Mouse (Mus musculus): Measurements from ENCODE around the gene Ints5. TPM values are rescaled to one million over a fixed set of nuclear protein-coding genes. Genes with fewer than 3 reads are reported as not detected.

The Ints5 gene
- total RNA-seq, 2 experiments from 2014 or later = 26.1 to 27.0 TPM

DNA sequence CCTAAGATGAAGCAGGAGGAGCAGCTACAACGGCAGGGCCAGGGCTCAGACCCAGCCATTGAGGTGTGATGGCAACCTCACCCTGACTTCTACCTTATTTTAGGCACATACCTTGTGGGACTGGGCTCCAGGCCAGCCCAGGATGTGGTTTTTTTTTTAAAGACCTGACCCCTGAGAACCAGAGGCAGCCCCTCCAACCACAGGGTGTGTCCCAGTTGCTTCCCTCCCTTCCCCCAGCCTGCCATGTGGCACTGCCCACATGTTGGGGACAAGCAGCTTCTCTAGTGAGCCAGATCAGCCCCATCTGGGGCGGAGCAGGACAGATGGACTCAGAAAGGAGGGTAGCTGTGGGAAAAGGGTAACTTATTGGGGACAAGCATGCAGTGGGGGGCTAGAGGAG, 34.0 kb downstream of the Ints5 start:
- no peak for DNase-seq (ENCODE audit: extremely low spot score in 1 of 2, low spot score in 1 of 2)

DNA sequence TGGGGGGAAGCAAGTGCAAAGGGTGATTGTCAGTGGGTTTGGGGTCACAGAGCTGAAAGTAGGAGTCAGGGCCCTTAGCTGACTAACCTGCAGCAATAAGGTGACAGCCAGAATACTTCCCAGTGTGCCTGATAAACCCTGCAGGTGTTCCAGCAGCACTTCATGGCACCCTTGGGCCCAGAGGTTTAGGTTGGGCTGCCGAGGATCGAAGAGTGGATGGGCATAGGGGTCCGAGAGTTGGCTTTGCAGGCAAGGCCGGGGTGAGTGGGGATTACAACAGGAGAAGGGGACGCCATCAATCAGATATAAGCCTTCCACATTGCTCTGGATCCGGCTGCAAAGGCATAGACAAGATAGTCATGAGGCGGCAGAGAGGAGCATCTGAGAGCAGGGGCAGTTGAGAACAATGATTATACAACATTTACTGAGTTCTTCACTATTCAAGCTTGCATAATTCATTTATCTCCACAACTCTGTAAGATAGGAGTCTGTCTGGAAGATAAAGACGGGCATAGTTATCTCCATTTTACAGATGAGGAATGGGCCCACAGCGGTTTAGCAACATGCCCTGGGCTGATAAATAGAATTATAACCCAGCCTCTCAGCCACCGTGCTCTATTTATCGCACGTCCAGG, 35.2 kb downstream of the Ints5 start:
- DNase-seq (ENCODE audit: extremely low spot score in 1 of 2, low spot score in 1 of 2) = no peak

DNA sequence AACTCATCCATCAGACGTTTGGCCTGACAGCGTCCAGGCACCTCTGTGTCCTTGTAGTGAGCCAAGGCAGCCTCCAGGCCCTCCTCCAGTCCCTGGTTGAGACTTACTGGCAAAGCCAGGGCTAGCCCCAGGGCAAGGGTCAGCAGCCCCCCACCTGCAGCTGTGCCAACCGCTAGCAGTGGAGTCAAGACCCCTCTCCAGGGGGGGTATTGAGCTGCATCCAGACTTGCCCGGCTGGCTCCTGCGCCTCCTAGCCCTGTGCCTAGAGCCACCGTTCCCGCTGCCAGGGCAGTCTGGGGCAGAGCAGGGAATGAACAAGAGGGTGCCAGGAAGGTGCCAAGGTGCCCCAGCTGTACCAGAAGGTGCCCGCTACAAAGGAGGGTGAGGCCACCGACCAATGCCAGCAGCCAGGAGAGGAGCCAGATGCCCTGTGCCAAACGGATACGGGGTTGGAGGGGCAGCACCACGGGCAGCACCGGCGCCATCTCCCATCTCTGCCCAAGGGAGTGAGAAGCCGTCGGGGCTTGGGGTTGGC, 36.0 kb downstream of the Ints5 start:
- DNase-seq (ENCODE audit: extremely low spot score in 1 of 2, low spot score in 1 of 2) = no peak

DNA sequence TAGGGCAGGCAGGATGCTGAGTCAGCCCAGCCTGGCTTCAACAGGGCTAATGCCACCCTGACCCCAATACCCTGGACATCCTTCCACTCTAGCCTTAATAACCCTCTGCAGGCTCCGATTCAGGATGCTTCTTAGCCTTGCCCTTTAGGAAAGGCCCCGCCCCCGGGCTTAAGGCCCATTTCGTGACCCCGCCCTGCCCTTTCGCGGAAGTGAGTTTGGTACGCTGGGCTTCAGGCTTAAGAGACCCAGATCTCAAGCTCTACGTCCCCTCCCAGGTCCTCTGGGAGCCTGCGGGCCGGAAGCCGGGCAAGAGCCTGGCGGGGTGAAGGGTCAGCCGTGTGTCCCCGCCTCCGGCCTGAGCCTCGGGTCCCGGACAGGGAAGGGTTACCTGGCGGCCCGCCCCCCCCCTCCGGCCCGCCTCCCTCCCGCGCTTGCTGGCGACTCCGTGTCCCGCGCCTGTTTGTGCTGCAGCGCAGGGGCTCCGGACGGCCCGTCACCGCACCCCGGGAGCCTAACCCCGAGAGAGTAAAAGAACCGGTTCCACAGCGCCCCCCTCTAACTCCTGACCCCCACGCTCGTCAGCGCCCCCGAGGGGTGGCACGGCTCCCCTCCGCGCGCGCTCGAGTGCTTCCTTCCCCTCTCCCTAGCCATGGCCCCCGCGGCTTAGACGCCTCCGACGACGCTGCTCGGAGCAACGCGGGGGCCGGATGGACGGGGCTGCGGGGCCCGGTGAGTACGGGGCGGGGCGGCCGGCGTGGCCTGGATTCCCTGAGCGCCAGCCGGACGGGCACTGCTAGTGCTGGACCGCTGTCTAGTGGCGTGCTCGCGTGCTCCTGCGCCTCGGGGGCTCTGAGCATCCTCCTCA, 36.7 kb downstream of the Ints5 start, which contains the start of the genes Rom1 and Eml3:
Gene Rom1, minus strand, starts transcription at position 133 of the 865 bp plus-strand sequence.
Gene Eml3, plus strand, starts transcription at position 329 of the 865 bp plus-strand sequence.
- peak in 1 of 2 experiments; percentile 42 for DNase-seq (ENCODE audit: extremely low spot score in 1 of 2, low spot score in 1 of 2)

DNA sequence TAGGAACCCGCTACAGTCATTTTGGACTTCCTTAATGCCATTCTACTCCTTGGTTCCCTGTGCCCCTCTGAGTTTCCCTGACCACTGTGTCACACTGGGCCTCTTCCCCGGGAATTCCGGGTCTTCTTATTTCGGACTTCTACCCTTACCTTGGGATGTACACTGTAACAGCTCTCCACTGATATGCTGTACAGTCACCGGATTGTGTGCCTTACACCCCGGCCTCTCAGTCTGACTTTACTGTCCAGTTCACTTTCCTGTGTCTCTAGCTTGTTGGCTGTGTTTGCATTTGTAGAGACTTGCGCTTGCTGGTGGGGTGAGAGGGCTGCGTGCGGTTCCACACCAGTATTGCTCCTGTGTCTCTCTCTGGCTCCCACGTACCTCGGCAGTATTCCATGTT, 37.3 kb downstream of the Ints5 start:
- DNase-seq (ENCODE audit: extremely low spot score in 1 of 2, low spot score in 1 of 2) = no peak

DNA sequence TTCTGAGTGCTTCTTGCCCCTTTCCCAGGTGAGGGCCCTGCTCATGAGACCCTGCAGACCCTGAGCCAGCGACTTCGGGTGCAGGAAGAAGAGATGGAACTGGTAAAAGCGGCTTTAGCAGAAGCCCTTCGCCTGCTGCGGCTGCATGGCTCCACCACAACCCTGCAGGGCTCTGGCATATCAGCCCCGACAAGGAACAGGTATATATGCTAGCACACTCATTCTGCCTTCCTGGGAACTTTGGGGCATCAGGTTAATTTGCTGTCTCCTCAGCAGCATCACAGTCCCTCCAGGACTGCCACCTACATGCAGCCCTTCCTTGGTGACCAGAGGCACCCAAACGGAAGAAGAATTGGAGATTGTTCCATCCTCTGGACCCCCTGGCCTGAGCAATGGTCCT, 38.0 kb downstream of the Ints5 start:
- DNase-seq (ENCODE audit: extremely low spot score in 1 of 2, low spot score in 1 of 2) = no peak

DNA sequence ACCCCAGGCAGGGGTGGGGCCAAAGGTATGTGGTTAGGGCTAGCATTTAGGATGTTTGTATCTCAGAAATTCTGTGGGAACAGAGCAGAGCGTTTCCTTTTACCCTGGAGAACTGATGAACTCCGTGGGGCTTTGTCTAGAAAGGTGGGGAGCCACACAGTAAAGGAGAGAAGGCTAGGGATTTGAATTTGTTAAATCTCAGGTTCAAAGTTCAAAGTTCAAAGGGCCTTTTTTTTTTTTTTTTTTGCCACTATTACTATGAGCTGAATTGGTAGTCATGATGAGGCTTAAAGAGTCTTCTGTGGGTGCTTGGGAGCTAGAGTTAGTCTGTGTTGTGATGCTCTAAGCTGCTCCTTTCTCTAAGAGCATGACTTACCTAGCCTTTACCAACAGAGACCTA, 43.9 kb downstream of the Ints5 start:
- DNase-seq (ENCODE audit: extremely low spot score in 1 of 2, low spot score in 1 of 2) = no peak

DNA sequence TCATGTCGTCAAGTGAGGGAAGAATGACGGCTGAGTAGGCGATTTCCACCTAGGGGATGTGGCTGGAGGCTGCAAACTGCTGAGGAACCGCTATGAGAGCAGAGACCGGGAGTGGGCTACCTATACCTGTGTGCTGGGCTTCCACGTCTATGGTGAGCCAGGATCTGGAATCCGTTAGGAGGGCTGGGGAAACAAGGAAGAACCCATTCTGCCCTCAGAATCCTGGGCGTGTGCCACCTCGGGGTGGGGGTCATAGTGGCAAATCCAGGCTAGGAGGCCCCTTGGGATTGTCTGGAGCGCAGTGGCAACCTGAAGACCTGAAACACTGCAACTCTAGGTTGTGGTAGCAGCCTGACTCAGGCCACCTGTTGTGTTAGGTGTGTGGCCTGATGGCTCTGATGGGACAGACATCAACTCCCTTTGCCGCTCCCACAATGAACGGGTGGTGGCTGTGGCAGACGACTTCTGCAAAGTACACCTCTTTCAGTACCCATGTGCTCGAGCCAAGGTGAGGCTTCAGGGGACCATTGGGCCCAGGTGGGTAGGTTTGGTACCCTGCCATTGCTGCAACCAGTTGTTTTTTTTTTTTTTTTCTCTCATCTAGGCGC, 47.8 kb downstream of the Ints5 start:
- no peak for DNase-seq (ENCODE audit: extremely low spot score in 1 of 2, low spot score in 1 of 2)

DNA sequence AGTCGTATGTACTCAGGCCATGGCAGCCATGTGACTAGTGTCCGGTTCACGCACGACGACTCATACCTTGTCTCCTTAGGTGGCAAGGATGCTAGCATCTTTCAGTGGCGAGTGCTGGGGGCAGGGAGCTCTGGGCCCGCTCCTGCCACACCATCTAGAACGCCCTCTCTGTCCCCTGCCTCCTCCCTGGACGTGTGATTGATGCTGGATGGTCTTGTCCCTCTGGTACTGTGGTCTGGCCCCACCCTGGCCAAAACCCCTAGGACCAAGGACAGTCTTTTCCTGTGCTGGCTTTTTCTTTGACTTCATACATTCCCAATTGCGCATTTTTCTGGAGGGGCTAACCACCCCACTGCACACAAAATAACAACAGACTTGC, 48.3 kb downstream of the Ints5 start:
- DNase-seq (ENCODE audit: extremely low spot score in 1 of 2, low spot score in 1 of 2) = no peak

DNA sequence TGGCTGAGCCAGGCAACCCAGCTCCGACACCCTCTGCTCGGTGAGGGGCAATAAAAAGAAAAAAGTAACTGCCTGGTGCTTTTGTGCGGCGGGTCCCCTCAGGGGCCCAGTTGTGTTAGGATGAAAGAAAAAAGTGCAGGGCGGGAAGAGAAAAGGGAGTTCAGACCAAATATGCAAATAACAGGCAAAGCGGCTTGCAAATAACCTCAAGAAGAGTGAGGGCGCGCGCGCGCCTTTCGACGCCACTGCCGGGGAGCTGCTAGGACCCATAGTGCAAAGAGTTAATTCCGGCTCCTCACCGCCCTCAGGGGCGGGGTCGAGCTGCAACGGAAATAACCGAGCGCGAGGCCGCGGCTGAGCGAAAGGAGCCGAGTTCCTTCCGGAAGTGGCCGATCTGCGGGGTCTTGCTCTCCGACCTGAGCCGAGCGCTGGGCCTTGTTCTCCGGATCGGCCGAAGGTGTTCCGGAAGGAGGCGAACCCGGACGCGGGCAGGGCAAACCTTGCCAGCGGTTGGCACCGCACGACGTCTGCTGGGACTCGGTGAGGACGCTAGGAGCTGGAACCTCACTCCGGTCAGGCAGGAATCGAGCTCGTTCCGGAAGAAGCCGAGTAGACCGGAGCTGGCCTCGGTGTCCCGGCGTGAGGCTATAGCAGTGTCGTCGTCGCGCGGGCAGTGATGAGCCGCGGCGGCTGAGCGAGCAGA, 48.9 kb downstream of the Ints5 start, which contains the start of gene Mta2:
Gene Mta2, plus strand, starts transcription at position 361 of the 703 bp plus-strand sequence.
- peak; percentile 93 to 94 for DNase-seq (ENCODE audit: extremely low spot score in 1 of 2, low spot score in 1 of 2)

DNA sequence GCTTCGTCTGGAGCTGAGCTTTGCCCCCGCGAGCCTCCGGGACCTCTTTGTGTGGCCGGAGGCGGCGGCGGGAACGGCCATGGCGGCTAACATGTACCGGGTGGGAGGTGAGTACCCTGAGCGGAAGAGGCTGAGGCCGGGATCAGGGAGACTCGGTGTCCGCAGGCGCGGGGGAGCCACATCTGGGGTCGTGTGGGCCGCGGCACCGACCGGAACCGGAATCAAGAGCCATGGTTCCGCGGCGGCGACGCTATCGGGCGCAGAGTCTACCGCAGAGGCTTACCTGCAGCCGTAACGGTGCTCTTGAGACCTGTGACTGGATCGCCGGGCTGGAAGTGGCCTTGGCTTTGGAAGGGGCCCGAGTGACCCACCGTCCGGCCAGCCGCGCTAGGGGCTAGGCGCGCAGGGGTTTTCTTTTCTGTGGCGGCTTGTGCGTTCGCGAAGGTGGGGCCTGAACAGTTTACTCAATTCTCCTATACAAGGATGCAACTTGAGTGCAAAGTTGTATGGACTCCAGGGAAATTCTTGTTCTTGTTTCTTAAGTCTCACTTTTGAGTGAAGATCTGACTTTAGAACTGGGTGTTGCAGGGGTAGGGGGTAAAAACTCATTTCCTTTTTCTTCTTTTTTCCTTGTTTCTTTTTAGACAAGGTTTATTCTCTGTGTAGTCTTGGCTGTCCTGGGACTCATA, 49.6 kb downstream of the Ints5 start:
- peak in 1 of 2 experiments; percentile 45 for DNase-seq (ENCODE audit: extremely low spot score in 1 of 2, low spot score in 1 of 2)

DNA sequence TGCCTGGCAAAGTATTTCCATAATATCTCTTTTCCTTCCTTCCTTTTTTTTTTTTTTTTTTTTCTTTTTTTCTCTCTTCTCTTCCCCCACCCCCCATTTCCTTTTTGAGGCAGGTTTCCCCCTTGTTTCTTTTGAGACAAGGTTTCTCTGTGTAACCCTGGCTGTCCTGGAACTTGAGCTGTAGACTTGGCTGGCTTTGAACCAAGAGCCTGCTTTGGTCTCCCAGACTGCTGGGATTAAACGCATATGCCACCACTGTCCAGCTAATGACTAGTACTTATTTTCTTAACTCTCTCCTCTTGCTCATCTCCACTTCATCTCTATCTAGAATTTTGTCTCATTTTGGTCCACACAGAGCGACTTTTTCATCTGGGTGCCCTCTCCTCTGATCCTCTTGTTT, 50.2 kb downstream of the Ints5 start:
- DNase-seq (ENCODE audit: extremely low spot score in 1 of 2, low spot score in 1 of 2) = no peak

DNA sequence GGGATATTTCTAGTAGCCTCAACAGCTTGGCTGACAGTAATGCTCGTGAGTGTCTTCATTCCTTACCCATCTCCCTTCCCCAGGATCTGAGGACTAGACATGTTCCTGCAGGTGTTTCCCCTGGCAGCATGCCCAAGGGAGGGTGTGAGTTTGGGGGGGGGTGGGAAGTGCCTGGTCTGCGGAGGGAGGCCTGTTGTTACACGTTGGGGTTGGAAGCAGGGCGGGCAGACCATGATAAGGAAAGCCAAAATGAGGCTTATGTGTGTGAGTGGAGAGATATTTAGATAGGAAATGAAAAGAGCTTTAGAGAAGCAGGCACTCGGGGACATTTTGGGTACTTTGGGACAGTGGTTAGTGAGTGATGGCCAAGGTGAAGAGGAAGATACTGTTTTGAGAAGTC, 51.3 kb downstream of the Ints5 start:
- DNase-seq (ENCODE audit: extremely low spot score in 1 of 2, low spot score in 1 of 2) = no peak

DNA sequence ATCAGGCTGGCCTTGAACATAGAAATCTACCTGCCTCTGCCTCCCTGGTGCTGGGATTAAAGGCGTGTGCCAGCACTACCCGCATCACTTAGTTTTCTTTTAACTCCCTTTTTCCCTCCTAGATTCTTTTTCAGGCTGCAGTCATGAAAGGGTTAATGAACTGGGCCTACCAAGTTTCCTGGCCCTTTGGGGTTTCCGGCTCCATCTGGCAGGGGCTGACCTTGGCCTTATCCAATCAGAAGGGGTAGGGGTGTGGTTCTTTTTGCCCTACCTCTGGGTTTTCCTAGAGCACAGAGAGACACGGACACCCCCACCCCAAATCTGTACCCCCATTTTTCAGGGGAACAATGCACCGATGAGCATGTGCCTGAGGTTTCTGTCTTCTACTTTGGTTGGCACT, 51.9 kb downstream of the Ints5 start:
- no peak for DNase-seq (ENCODE audit: extremely low spot score in 1 of 2, low spot score in 1 of 2)

DNA sequence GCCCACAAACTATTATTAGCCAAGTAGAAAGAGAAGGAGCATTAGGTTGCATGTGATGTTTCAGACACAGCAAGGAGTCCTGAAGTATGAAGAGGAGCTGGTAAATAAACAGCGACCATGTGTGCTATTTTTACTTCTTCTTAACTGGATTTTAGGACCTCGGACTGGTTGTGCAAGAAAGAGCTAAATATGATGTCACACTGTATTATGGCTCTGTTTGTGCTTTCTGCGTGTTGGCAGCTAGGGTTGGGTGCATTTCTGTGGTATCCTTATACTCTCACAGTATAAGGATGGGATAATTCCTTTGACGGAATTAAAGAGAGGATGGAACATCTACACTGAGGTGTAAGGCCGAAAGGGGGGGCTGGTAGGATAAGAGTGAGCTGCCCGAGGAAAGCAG, 52.4 kb downstream of the Ints5 start:
- no peak for DNase-seq (ENCODE audit: extremely low spot score in 1 of 2, low spot score in 1 of 2)

DNA sequence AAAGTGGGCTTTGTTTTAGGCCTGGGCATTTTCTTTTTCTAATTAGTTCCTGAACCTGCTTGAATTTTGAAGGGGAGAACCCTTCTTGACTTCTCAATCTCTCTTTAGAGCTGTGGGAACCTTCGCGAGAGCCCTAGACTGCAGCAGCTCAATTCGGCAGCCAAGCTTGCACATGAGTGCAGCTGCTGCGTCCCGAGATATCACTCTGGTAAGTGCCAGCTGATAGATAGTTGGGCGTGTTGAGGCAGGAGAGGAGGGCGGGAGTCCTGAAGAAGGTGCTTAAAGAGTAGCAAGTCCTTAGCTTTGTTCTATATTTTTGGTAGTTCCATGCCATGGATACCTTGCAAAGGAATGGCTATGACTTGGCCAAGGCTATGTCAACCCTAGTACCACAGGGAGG, 54.1 kb downstream of the Ints5 start:
- no peak for DNase-seq (ENCODE audit: extremely low spot score in 1 of 2, low spot score in 1 of 2)
